Mouse (Mus musculus) heart, adult 2 months (tissue): ENCODE data around the gene Chd5. TPM values are rescaled to one million over a fixed set of nuclear protein-coding genes. Genes with fewer than 3 reads are reported as not detected.

Experiments used
- DNase-seq, 2 experiments: peaks; one replicate each; pipeline ENCODE4 v3.0.0; 2021
- H3K27ac ChIP-seq: fragments of 200-600 bp; 2 replicates; pipeline ENCODE4 v1.8.1; 2022
- H3K27me3 ChIP-seq: fragments of 200-500 bp; 2 replicates; pipeline ENCODE4 v1.6.1; 2012; ENCODE audit warnings: mild to moderate bottlenecking, low read length, inconsistent platforms, mixed read lengths; ENCODE audit not compliant: control insufficient read depth, insufficient read depth
- H3K36me3 ChIP-seq: fragments of 200-500 bp; 2 replicates; pipeline ENCODE4 v1.6.1; 2012; ENCODE audit warnings: low read length, inconsistent platforms; ENCODE audit not compliant: control insufficient read depth, insufficient read depth
- H3K4me1 ChIP-seq: fragments of 200-500 bp; 2 replicates; pipeline ENCODE4 v1.6.1; 2011; ENCODE audit warnings: low read length; ENCODE audit not compliant: control insufficient read depth, insufficient read depth
- H3K4me3 ChIP-seq: fragments of 200-600 bp; 2 replicates; pipeline ENCODE4 v1.8.1; 2022
- H3K79me2 ChIP-seq: fragments of 200-500 bp; replicated peaks from 2 replicates; pipeline ENCODE4 v1.6.1; 2012; ENCODE audit warnings: mild to moderate bottlenecking, inconsistent platforms, low read length, moderate library complexity, mixed read lengths; ENCODE audit not compliant: control insufficient read depth, insufficient read depth
- H3K9ac ChIP-seq: fragments of 200-500 bp; 2 replicates; pipeline ENCODE4 v1.6.1; 2012; ENCODE audit warnings: low read depth, mild to moderate bottlenecking, control low read depth, inconsistent platforms, low read length, mixed read lengths
- CTCF ChIP-seq: fragments of 200-600 bp; IDR thresholded peaks from 2 replicates; pipeline ENCODE4 v1.8.1; 2022; ENCODE audit warnings: antibody characterized with exemption, mild to moderate bottlenecking, moderate library complexity
- EP300 ChIP-seq: fragments of 200-500 bp; IDR thresholded peaks from 2 replicates; pipeline ENCODE4 v1.6.1; 2011; ENCODE audit warnings: low read depth, low read length, control low read depth; ENCODE audit not compliant: insufficient read depth
- POLR2A ChIP-seq: fragments of 200-500 bp; IDR thresholded peaks from 2 replicates; pipeline ENCODE4 v1.6.1; 2011; ENCODE audit warnings: mild to moderate bottlenecking, low read depth, low read length, control low read depth; ENCODE audit not compliant: insufficient read depth
- WGBS: fragments of 180-500 bp; shearing (Covaris S2); methylation state at CpG from one replicate; pipeline ENCODE4 v1.1.7; 2018; 5-methylcytosine and 5-hydroxymethylcytosine counted together
- intact Hi-C: fragments of 180-260 bp; cut with DNase I; formaldehyde crosslinking; loops from one replicate; pipeline ENCODE4 v1.15.1; 2025
- polyA plus RNA-seq: library from polyadenylated mRNA; depleted of rRNA; stranded (reverse); fragments of >200 nt; gene quantifications from 2 replicates; pipeline ENCODE4 v1.2.3, GENCODE M21; 2012
- total RNA-seq, 2 experiments: library from RNA; stranded (reverse); gene quantifications; 2 replicates each; pipeline ENCODE4 v1.2.3; 2021

Chd5 gene
- total and polyA plus RNA-seq, 3 experiments: 0.13 to 0.48 (median 0.18) TPM

GRCm38 (mm10) chr4:152294188-152294929, 44.1 kb upstream of the Chd5 start:
- H3K27me3 ChIP-seq: peaks cover 6% of the 10 kb centered on the region; the same call in 1 of the 2 replicates
- WGBS: 28% methylated on average over 10 of the region's 10 CpGs
- no peak overlapping the region for H3K4me3 ChIP-seq
- H3K79me2 ChIP-seq: peaks cover 5% of the 10 kb centered on the region; the same call in 1 of the 2 replicates
- intact Hi-C loops: loop anchor here (10.0 kb wide), 1 partner anchor 270 kb away; the partner anchor contains the start of gene Zbtb48
- H3K4me1 ChIP-seq: peaks cover 8% of the 10 kb centered on the region
- H3K27ac ChIP-seq: peak overlapping the region; percentile 28; the same call in 1 of the 2 replicates
- no peak overlapping the region for H3K9ac ChIP-seq
- no peaks in the 10 kb centered on the region for H3K36me3 ChIP-seq
- DNase-seq: no peak
- peak; percentile 50 for TF ChIP-seq CTCF
- TF ChIP-seq EP300: no peak
- TF ChIP-seq POLR2A: no peak

- no peak overlapping the region for H3K27ac ChIP-seq
- peaks cover 8% of the 10 kb centered on the region for H3K4me1 ChIP-seq
- DNase-seq: no peak
- H3K27me3 ChIP-seq: no peaks in the 10 kb centered on the region
- H3K79me2 ChIP-seq: peaks cover 5% of the 10 kb centered on the region; the same call in 1 of the 2 replicates
- TF ChIP-seq EP300: no peak
- no peak for TF ChIP-seq POLR2A
- TF ChIP-seq CTCF: no peak
- H3K4me3 ChIP-seq: no peak overlapping the region
- no peaks in the 10 kb centered on the region for H3K36me3 ChIP-seq
- intact Hi-C loops: loop anchor here (2.0 to 10.0 kb wide), 3 partner anchors 23 to 271 kb away; partner anchors contain the start of genes Rnf207 and Zbtb48
- H3K9ac ChIP-seq: no peak overlapping the region
- WGBS: 26% methylated on average over 4 of the region's 4 CpGs
Measured at GRCm38 (mm10) chr4:152295916-152296315, 42.5 kb upstream of the Chd5 start.

- Histone ChIP-seq H3K4me1 (peaks cover 8% of the 10 kb centered on the region), H3K4me3 (peak overlapping the region; percentile 61), H3K27ac (peak overlapping the region; percentile 90), H3K36me3 (no peaks in the 10 kb centered on the region), H3K27me3 (no peaks in the 10 kb centered on the region), H3K9ac (peak overlapping the region; percentile 58), H3K79me2 (peaks cover 5% of the 10 kb centered on the region; the same call in 1 of the 2 replicates)
- intact Hi-C loops: loop anchor here (2.0 to 10.0 kb wide), 3 partner anchors 22 to 272 kb away; partner anchors contain the start of genes Rnf207 and Zbtb48
- no peak for DNase-seq
- TF ChIP-seq CTCF: no peak
- no peak for TF ChIP-seq POLR2A
- no peak for TF ChIP-seq EP300
- WGBS: 1% methylated on average over 8 of the region's 8 CpGs
Measured at GRCm38 (mm10) chr4:152296371-152296770, 42.1 kb upstream of the Chd5 start.

- intact Hi-C loops: loop anchor here (2.0 to 10.0 kb wide), 3 partner anchors 22 to 272 kb away; partner anchors contain the start of genes Rnf207 and Zbtb48
- Histone ChIP-seq H3K27ac (peak within 1 kb of the TSS; percentile 90), H3K9ac (peak within 1 kb of the TSS; percentile 98), H3K36me3 (no peaks in the 10 kb centered on the region), H3K4me3 (peak within 1 kb of the TSS; percentile 92), H3K27me3 (no peaks in the 10 kb centered on the region), H3K79me2 (peaks cover 5% of the 10 kb centered on the region; the same call in 1 of the 2 replicates), H3K4me1 (peaks cover 8% of the 10 kb centered on the region)
- WGBS: under 1% methylated on average over 119 of the region's 119 CpGs
- TF ChIP-seq POLR2A (peak; percentile 91), CTCF (no peak), EP300 (peak; percentile 46; the same call in 1 of the 2 replicates)
- peak; percentile 100 for DNase-seq
Measured at GRCm38 (mm10) chr4:152296874-152297861, 41.3 kb upstream of the Chd5 start, which contains the start of gene Icmt. Icmt (plus strand) TSS chr4:152297227.

- WGBS: 79% methylated on average over 14 of the region's 14 CpGs
- no peak overlapping the region for H3K27ac ChIP-seq
- H3K27me3 ChIP-seq: no peaks in the 10 kb centered on the region
- H3K79me2 ChIP-seq: peaks cover 5% of the 10 kb centered on the region; the same call in 1 of the 2 replicates
- DNase-seq: no peak
- no peaks in the 10 kb centered on the region for H3K36me3 ChIP-seq
- H3K4me1 ChIP-seq: peaks cover 8% of the 10 kb centered on the region
- intact Hi-C loops: loop anchor here (5.0 to 10.0 kb wide), 2 partner anchors 33 to 274 kb away; partner anchors contain the start of gene Zbtb48
- TF ChIP-seq CTCF (no peak), EP300 (no peak), POLR2A (no peak)
- H3K9ac ChIP-seq: 0 out of 2 replicates have a peak overlapping the region, but pooled peaks have one; percentile 1
- no peak overlapping the region for H3K4me3 ChIP-seq
Measured at GRCm38 (mm10) chr4:152298836-152299235, 39.6 kb upstream of the Chd5 start.
